Mouse (Mus musculus) megakaryocyte, adult 5-6 weeks (primary cell): ENCODE measurements around the gene Chn2. TPM values are rescaled to one million over a fixed set of nuclear protein-coding genes. Genes with fewer than 3 reads are reported as not detected.

ENCODE experiments used
- ATAC-seq: 2 replicates; pipeline ENCODE4 v1.8.0; 2016; ENCODE audit warnings: mild to moderate bottlenecking, inconsistent platforms; ENCODE audit not compliant: poor library complexity, severe bottlenecking
- total RNA-seq, 2 experiments: library from RNA; stranded (forward) in 1 of 2; stranded (reverse) in 1 of 2; fragments of 153-499, 151-499 nt in 1 of 2; fragments of 221-1000, 200-1000 nt in 1 of 2; gene quantifications; 2 replicates each; pipeline versions ENCODE4 v1.2.3 to v1.2.4; 2015 to 2017

Chn2 gene
- total RNA-seq, 2 experiments from 2014 or later: 21.0 to 21.5 TPM

DNA sequence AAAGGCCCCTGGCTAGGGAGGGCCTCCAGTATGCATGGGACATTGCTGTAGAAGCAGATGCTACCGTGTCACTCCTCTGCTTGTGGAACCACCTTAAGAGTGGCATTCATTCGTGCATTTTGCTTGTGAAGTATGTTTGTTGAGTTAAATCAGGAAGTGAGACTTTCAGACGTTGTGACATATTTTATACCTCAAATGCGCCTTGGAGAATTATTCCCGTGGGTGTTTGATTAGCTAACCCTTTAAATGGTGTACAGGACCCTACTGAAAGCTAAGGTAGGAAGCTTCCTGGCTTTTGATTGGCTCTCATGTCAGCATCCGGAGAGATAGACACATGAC lies 140.5 kb downstream of the Chn2 start:
- ATAC-seq: peak; percentile 76

DNA sequence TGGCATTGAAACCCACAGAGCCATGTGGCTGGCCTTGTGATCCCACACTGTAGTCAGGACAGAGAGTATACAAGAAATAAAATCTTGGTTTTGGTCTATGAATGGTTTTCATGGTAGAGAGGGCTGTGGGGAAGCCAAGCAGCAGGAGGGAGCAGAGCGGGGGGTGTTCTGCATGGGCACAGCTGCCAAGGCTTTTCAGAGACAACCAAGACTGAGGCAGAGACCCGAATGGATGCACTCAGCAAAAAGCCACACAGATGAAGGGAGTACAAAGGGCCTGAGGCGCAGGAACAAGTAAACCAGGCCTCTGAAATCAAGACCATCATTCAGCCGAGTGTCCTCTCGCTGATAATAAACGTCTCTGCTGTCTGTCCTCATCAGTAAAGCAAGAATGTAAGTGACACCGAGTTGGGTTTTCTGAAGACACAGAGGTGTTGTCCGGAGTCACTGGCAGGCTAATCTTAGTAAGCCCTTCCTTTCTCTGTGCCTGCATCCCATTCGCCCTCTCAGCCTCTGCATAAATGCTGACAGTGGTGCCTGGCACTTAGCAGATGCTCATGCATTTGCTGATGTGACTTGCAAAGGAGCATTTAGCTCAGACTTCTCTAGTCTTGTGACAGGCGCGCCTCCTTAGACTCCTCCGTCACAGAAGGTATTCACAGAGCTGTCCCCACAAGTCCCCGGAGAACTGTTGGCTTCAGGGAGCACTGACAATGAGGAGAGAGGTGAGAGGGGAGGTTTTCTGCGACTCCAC lies 144.6 kb downstream of the Chn2 start:
- ATAC-seq: no peak

GRCm38 (mm10) chr6:54193631-54194305 lies 154.4 kb downstream of the Chn2 start:
- ATAC-seq: no peak

GRCm38 (mm10) chr6:54197821-54198412 lies 158.6 kb downstream of the Chn2 start:
- no peak for ATAC-seq

DNA sequence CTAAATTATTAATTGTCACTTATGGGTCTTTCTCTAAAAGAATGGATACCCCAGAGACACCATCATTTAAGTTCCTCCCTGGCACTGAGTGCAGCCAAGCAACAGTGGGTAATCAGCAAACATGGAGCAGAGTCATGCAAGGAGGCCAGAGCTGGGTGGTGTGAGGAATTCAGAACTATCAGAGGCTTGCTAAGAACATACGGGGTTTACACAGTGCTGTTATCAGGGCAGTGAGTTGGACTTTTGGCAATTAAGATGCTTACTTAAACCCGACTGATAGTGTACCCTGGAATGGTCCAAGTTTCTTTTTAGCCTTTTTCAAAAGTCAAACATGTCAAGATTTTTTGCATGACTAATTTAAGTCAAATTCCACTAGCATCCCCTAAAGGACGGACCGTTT lies 160.2 kb downstream of the Chn2 start:
- ATAC-seq: no peak

DNA sequence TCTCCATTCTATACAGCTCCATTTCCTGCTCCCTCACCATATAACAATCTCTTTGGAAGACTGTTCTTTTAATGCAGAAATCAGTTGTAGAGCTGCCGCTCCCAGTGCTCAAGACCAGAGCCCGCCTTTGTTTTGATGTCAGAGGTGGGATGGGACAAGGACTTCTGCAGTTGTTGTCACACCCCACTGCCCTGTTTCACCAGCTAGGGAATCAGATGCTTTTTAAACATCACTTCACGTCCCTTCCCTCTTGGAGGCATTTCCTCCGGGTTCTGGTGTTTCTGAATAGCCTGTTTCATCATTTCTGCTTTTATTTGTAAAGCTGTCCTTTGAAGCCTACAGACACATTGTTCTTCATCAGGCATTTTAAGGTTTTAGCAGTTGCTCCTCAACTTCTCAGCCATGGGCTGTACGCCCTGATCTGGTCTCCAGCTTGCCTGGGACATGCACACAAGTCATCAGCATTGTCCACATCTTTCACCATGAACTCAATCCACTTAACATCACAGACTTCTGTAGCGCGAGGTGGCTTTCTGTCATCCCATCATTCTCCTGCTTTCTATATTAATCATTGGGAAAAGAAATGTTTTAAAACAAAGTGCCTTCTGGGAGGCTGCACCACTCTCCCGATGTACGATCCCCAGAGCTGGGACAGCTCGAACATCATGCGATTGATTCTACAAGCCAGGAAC lies 160.8 kb downstream of the Chn2 start:
- ATAC-seq: no peak

GRCm38 (mm10) chr6:54202311-54203020 lies 163.1 kb downstream of the Chn2 start:
- no peak for ATAC-seq

- ATAC-seq: no peak
Measured at GRCm38 (mm10) chr6:54203316-54203715, 164.0 kb downstream of the Chn2 start.

GRCm38 (mm10) chr6:54203926-54204325 lies 164.6 kb downstream of the Chn2 start:
- ATAC-seq: no peak

DNA sequence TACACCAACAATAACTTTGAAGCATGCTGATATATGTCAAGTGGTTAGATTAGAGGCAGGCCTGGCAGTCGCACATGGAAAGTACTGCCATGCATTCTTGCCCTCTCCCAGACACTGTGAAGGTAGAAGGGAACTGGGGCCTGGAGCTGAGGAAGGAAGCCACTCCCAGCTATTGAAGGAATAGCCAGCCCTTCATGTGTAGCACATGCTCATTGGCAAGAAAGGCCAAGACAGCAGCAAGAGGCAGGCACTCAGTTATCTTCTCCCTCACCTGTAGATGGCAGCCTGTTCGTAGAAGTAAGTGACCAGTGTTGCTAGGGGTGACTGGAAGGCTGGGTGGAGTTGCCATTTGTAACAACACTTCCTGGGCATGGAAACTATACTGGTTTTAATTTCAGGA lies 165.6 kb downstream of the Chn2 start:
- no peak for ATAC-seq

- ATAC-seq: no peak
Measured at GRCm38 (mm10) chr6:54205471-54205870, 166.1 kb downstream of the Chn2 start.

DNA sequence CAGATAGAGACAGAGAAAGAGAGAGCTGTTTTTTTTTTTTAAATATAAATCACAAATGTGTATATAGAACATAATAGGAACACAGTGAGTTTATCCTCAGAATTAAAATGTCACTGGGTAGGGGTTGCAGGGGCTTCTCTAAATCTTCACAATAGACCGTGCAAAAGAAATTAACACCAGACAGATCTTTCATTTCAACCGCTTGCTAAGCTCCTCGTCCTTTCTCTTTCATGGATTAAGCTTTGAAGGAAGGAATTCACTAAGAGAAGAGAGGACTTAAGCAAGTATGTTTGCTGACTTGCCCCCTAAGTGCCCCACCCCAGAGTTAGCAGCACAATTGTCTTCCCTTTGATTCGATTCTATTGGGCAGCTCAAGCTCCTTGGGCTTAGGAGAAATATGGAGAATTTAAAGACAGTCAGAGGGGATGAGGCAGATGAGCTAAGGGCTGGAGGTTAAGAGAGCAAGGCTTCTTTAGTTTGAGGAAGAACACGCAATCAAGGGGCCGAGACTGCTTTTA lies 166.9 kb downstream of the Chn2 start:
- ATAC-seq: no peak

DNA sequence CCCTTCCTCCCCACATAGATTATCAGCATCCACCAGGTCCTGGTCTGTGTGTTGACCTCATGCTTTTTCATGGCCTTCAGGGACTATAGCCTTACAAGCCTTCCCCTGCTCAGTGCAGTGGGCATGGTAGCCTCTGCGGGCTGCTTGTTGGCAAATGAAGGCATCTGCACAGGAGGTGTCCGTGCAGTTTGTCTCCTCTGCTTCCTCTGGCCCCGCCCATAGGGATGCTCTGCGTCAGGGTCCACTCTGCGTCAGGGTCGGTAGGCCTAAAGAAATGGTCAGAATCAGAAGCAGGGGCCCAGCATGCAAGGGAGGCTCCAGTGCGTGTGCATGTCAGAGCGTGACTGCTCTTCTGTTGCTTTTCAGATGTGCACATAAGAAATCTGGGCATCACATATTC lies 169.4 kb downstream of the Chn2 start:
- ATAC-seq: no peak

DNA sequence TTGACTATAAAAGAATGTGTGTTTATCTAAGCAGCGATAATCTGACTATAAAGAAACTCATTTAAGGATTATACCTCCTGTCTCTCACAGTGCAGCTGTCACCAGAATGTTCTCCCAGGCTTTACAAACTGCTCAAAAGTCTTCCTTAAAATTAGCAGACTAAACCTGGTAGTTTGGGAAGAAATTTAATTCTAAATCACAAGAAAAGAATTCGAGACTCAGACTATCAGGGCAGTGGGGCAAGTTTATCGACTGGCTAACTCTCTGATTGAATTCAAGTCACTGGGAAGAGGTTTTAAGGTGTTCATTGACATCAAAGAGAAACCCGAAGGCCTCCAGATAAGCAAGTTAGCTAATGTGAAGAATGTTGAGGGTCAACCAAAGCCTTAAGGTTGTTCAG lies 171.6 kb downstream of the Chn2 start:
- no peak for ATAC-seq

- no peak for ATAC-seq
Measured at GRCm38 (mm10) chr6:54211939-54212338, 172.6 kb downstream of the Chn2 start.

DNA sequence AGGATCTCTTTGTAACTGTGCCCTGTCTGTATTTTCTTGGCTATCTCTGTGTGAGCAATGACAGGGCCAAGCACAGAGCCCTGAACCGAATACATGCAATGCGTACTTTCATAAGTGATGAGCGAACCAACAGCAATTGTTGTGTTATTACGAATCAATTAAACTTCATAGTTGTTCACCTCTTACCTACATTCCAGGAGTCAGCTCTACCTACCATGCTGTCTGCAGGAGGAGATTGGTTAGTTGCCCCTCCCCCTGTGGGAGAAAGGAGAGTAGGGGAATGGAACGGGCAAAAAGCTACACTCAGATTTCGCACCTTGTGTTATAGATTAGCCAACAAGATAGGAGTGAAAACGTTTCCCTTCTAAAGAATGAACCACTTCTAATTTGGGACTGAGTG lies 174.4 kb downstream of the Chn2 start:
- no peak for ATAC-seq

DNA sequence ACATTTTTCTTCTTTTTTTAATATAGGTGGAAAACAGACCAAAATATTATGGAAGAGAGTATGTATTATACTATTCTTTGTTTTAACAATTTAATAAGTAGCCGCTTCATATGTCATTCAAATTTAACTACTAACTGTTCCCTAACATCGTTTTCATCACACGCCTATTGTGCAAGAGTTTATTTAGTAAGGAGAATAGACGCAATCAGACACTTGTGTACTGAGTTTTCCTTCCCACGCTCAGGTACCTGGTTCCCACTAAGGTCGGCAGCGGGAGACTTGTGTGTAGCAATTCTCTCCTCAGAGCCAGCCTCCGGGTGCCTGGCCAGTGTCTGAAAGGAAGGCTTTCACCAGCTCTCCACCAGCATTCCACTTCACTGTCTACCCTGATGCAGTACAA lies 176.3 kb downstream of the Chn2 start:
- no peak for ATAC-seq

DNA sequence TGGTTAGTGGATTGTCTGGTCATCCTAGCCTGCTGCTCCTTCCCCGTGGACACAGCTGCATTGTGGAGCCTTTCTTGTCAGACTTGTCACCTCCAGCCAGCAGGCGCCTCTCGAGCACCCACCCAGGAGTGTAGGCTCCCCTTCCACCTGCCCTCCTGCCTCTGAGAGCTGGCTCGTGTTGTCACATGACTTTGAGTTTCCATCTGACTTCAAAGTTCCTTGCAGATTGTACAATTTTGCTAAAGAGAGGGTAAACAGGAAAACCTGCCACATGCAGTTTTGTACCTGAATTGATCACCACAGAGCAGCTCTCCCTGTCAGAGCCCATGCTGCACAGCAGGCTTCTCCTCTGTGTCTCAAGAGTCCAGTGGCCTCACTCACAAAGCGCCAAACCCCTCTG lies 177.2 kb downstream of the Chn2 start:
- no peak for ATAC-seq

DNA sequence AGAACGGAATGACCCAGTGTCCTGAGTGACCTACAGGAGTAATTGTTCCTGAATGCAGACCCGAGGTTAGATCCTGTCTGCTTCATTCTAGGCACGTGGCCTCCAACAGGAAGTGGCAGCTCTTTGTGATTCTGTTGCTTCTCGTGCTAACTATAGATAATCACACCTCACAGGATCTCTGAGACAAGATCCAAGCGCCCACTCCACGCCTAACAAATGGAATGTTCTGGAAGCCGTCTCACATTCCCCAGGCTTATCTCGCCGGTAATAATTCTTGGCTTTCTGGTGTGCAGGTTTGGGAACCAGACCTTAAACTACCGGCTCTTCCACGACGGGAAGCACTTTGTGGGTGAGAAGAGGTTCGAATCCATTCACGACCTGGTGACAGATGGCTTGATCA lies 180.8 kb downstream of the Chn2 start:
- no peak for ATAC-seq

DNA sequence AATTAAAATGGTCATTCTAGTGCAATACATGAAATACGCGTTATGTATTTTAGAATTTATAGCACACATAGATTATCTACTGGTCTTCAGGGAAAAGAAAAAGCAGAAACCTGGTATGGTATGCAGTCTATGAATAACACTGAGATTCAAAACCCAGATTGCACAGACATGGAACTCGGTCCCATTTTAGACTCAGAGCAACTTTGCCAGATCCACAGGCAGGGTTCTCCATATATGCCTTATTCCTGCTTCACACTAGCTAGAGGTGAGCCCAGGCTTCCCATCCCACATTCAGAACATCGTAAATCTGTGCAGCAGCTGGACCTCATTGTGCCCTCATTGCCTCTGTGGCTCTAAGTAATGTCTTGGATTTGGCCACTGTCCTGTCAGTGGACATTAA lies 184.2 kb downstream of the Chn2 start:
- no peak for ATAC-seq

- no peak for ATAC-seq
Measured at GRCm38 (mm10) chr6:54224325-54224724, 185.0 kb downstream of the Chn2 start.
